Mouse (Mus musculus) forebrain, embryonic 10.5 days (tissue): ENCODE data around the gene Cbx4. TPM values are rescaled to one million over a fixed set of nuclear protein-coding genes. Genes with fewer than 3 reads are reported as not detected.
A peak's percentile ranks its signal among the peaks of the same experiment; 100 is the strongest.

ENCODE experiments used
- DNase-seq: peaks from one replicate; pipeline ENCODE4 v3.0.0-alpha.2; 2017; ENCODE audit warnings: low spot score; ENCODE audit errors: extremely low spot score
- H3K27ac ChIP-seq: fragments of 300-500 bp; sonication (generic); 2 replicates; pipeline ENCODE4 v1.5.1; 2016; ENCODE audit warnings: mild to moderate bottlenecking
- H3K27me3 ChIP-seq: fragments of 300-500 bp; sonication (generic); 2 replicates; pipeline ENCODE4 v1.6.1; 2016; ENCODE audit warnings: mild to moderate bottlenecking; ENCODE audit not compliant: poor library complexity, severe bottlenecking
- H3K36me3 ChIP-seq: fragments of 300-500 bp; sonication (generic); replicated peaks from 2 replicates; pipeline ENCODE4 v1.6.1; 2016; ENCODE audit warnings: mild to moderate bottlenecking, moderate library complexity
- H3K4me1 ChIP-seq: fragments of 300-500 bp; sonication (generic); 2 replicates; pipeline ENCODE4 v1.6.1; 2016
- H3K4me3 ChIP-seq: fragments of 300-500 bp; sonication (generic); 2 replicates; pipeline ENCODE4 v1.5.1; 2016; ENCODE audit warnings: mild to moderate bottlenecking, moderate library complexity
- H3K9me3 ChIP-seq: fragments of 300-500 bp; sonication (generic); 2 replicates; pipeline ENCODE4 v1.6.1; 2016; ENCODE audit warnings: mild to moderate bottlenecking, moderate library complexity
- WGBS: fragments of 180-500 bp; shearing (Covaris S2); methylation state at CpG from one replicate; pipeline ENCODE4 v1.1.7; 2016; 5-methylcytosine and 5-hydroxymethylcytosine counted together
- polyA plus RNA-seq: library from polyadenylated mRNA; unstranded; fragments of >200 nt; fragmentation: Nextera tagmentation; extraction: Ambion mirVana; gene quantifications from 2 replicates; pipeline ENCODE4 v1.2.1, GENCODE M21; 2016

The Cbx4 gene
- polyA plus RNA-seq, 1 experiment from 2014 or later = 3.3 TPM

DNA sequence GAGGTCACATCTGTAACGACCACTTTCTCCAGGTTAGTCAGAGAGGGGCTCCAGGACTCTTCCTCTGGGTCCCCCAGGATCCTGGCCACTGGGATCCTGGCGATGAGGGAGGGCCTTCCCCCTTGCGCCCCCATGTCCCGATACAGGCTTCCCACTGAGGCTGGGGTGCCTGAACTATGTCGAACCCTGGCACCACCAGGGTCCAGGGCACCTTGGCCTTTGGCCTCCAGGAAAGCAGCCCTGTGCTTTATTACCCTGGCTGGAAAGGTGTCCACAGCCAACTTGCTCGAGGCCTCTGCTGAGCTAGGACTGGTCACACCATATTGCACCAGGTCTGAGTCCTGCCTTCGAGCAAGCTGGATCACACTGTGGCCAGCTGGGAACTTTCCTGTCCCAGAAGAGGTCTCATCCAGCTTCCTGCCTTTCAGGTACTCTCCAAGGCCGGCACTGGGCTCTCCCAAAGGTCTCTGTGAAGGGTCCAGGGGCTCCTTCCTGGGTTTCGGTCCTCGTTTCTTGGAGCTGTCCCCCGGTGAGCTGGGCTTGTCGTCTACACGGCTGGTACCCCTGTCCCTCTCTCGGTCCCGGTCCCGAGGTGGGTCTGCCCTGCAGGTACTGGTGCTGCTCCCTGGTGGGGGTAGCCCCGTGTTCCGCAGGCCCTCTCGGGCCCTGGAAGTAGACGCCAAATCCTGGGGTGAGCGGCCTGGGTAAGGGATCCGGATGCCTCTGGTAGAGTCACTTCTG lies 47.1 kb downstream of the Cbx4 start:
- peaks cover 92% of the 10 kb centered on the region for H3K27me3 ChIP-seq
- peaks cover 99% of the 10 kb centered on the region for H3K4me1 ChIP-seq
- H3K36me3 ChIP-seq = peaks cover 10% of the 10 kb centered on the region
- H3K9me3 ChIP-seq = no peaks in the 10 kb centered on the region
- peak; percentile 23 for DNase-seq
- H3K27ac ChIP-seq = no peak overlapping the region
- WGBS = 17% methylated on average over 22 of the region's 22 CpGs
- H3K4me3 ChIP-seq = peak overlapping the region; percentile 70

DNA sequence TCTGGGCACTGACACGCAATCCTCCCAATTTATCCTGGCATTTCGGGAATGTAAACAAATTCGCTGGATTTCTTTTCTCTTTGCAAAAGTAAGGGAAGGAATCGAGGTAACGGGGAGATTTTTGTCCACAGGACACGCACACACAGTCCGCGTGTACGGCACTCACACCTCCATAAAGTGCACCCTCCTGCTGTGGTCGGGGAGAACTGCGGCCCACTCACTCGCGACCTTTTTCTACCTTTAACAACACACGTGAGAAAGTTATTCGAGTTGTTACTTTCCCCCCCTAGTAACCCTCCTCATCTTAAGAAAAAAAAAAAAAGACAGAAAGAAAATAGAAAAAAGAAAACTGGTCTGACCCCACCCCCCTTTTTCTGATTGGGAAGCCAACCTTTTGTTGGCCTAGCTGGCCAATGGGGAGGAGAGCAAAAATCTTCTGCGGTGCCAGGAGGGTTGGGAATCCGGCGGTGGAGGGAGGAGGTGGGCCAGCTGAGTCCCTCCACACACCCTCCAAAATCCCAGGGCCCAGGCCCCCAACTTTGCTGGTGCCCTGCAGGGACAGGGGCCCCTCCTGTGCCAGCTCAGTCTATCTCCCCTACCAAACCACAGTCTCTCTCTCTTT lies 48.1 kb downstream of the Cbx4 start:
- no peaks in the 10 kb centered on the region for H3K9me3 ChIP-seq
- peaks cover 10% of the 10 kb centered on the region for H3K36me3 ChIP-seq
- WGBS = under 1% methylated on average over 18 of the region's 18 CpGs
- peaks cover 92% of the 10 kb centered on the region for H3K4me1 ChIP-seq
- peaks cover 92% of the 10 kb centered on the region for H3K27me3 ChIP-seq
- peak overlapping the region; percentile 70 for H3K4me3 ChIP-seq
- peak; percentile 51 for DNase-seq
- no peak overlapping the region for H3K27ac ChIP-seq

DNA sequence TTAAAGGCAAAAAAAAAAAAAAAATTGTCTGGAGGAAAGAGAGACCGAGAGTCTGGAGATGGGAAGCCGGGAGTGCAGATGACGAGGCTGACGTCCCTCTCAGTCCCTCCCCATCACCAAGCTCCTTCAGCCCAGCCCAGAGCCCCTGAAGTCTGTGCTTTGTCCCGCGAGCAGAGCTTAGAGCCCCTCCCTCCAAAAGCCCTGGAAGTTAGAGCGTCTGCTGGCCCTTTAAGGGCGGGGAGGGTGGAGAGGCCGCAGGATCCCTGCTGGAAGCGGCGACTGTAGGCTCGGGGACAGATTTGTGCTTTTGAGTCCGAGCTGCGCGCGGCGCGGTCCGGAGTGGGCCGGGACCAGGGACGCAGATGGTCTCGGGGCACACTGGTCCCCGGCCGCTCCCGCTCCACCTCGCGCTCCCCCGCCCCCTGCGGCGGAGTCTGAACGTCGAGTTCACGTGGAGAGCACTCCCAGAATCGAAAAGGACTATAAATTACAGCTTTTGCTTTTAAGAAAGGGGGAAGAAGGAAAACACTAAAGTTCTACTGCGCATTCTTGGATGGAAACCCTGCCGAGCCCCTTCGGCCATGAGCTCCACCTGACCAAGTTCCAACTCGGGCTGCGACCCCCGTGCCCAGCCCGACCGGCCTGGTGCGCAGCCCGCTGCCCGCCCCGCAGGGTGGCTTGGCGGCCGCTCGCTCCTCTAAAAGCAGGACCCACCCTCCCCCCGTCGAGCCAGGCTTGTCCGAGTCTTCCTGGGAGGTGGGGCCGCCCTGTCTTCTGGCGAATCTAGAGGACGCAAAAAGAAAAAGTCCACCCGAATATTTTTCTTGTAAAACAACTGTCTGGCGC lies 48.9 kb downstream of the Cbx4 start:
- DNase-seq = peak; percentile 61
- peaks cover 89% of the 10 kb centered on the region for H3K27me3 ChIP-seq
- peak overlapping the region; percentile 69 for H3K27ac ChIP-seq
- H3K36me3 ChIP-seq = peaks cover 11% of the 10 kb centered on the region
- H3K4me1 ChIP-seq = peaks cover 84% of the 10 kb centered on the region
- H3K9me3 ChIP-seq = no peaks in the 10 kb centered on the region
- H3K4me3 ChIP-seq = peak overlapping the region; percentile 70
- WGBS = under 1% methylated on average over 57 of the region's 57 CpGs

DNA sequence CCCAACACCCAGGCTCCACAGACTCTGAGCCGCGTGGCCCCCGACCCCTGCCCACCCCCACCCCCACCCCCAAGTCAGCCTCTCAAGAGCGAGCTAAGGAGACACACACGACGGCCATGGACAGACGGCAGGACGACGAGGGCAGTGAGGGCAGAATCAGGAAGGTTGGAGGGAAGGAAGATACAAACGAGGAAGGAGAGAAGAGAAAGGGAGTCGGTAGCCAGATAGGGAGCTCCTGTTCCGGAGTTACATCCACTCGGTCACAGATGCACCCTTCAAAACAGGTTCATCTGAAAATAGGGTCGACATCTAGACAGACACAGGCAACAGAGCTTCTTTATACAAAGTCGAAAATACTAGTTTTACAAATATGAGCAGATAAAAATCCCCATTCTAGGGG lies 49.6 kb downstream of the Cbx4 start:
- under 1% methylated on average over 15 of the region's 15 CpGs for WGBS
- Histone ChIP-seq H3K27me3 (peaks cover 82% of the 10 kb centered on the region), H3K9me3 (no peaks in the 10 kb centered on the region), H3K36me3 (peaks cover 18% of the 10 kb centered on the region), H3K4me3 (peak overlapping the region; percentile 70), H3K27ac (no peak overlapping the region), H3K4me1 (peaks cover 77% of the 10 kb centered on the region)
- DNase-seq = no peak

DNA sequence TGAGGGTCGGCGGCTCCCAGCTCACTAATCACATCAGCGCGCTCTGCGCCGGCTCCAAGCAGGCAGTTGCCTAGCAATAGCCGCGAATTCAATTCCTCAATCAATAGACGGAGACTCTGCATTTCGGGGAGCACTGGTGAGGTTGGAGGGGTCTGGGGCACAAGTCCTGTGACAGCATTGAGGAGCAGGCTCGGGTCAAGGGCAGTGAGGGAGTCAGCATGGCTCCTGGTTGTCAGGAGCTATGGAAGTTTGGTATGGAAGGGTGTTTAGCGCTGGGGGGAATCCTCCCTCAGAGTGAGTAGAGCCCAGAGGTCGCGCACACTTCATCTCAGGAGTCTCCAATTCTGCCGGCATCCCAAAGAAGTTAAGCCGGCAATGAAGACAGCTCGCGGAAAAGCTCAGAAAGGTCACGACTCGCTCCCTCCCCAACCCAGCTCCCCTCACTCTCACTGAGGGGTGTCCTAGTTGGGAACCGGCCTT lies 50.3 kb downstream of the Cbx4 start:
- H3K4me3 ChIP-seq = peak overlapping the region; percentile 33
- peaks cover 24% of the 10 kb centered on the region for H3K36me3 ChIP-seq
- H3K4me1 ChIP-seq = peaks cover 70% of the 10 kb centered on the region
- peak; percentile 63 for DNase-seq
- H3K27me3 ChIP-seq = peaks cover 77% of the 10 kb centered on the region
- H3K9me3 ChIP-seq = no peaks in the 10 kb centered on the region
- no peak overlapping the region for H3K27ac ChIP-seq
- WGBS = under 1% methylated on average over 21 of the region's 21 CpGs

DNA sequence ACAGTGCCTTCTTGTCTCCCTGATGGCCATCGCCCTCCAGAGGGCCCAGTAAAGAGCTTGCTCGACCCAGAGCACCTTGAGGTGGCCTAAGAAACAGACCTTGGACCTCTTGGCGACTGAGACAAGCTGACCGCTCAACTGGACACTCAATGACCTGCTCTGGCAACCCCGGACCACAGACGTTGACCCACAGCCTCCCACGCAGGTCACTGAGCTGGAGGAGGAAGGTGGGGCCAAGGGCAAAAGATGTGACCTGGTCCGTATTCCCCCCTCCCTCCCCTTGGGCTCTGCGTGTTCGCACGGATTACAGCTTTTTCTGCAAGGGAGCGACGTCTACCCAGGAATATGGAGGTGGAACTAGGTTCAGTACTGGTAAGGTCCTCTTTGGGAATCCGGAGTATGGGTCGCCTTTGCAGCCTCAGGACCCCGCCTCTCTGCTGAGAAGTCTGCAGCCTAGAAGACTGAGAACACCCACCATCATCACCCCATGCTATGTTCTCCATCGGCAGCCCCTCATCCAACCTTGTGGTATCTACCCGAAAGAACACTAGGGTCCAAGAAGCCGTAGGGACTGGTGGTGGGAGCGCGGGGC lies 50.8 kb downstream of the Cbx4 start:
- Histone ChIP-seq H3K27me3 (peaks cover 77% of the 10 kb centered on the region), H3K9me3 (no peaks in the 10 kb centered on the region), H3K36me3 (peaks cover 29% of the 10 kb centered on the region), H3K4me1 (peaks cover 66% of the 10 kb centered on the region), H3K27ac (no peak overlapping the region), H3K4me3 (peak overlapping the region; percentile 33)
- no peak for DNase-seq
- 2% methylated on average over 21 of the region's 21 CpGs for WGBS

DNA sequence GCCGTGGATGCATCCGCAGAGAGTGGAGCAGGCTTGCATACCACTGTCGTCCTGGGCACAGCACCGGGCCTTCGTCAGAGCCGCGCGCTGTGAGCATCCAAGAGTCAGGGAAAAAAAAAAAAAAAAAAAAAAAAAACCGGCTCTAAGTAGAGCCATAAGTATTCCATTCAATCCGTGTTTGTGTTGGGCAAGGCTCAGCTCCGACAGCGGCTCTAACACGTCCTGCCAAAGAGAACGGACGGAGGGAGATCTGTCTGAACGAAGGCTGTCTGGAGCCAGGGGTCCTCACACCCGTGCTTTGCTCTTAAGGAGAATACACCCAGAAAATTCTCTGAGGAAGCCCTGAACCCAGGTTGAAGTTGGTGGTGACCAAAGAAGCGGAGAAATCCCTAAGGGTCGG lies 51.4 kb downstream of the Cbx4 start:
- Histone ChIP-seq H3K4me1 (peaks cover 66% of the 10 kb centered on the region), H3K27ac (no peak overlapping the region), H3K4me3 (peak overlapping the region; percentile 33), H3K9me3 (no peaks in the 10 kb centered on the region), H3K27me3 (peaks cover 72% of the 10 kb centered on the region), H3K36me3 (peaks cover 35% of the 10 kb centered on the region)
- no peak for DNase-seq
- under 1% methylated on average over 19 of the region's 19 CpGs for WGBS

DNA sequence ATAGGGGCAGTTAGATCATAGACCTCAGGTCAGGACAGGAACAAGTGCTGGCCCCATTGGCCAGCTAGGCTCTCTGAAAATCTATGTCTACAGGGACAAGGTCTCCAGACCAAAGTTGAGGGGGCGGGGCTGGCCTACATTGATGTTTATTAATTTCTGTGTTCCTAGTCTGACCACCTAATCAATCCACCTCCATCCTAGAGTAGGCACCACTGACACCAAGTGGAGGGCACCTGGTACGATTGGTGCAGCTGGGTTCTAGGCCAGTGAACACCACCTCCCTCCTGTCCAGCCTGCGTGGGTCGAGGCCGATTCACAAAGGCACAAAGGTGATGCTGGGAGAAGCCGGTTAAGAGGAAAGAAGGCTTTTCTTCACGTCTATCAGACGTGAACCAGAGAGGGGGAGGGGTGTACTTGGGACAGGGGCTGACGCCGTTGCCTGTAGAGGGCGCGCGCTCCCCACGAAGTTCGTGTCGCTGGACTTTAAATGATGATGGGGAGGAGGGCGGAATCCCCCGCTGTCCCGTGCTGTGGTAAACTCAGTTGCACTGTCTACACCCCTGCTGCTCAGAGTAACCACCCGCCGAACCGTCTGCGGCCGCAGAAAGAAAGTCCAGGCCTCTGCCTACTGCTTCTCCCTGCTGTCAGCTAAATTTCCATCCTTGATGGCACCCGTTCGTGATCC lies 52.0 kb downstream of the Cbx4 start:
- Histone ChIP-seq H3K4me3 (peak overlapping the region; percentile 33), H3K9me3 (no peaks in the 10 kb centered on the region), H3K27me3 (peaks cover 65% of the 10 kb centered on the region), H3K27ac (no peak overlapping the region; the same call in 1 of the 2 replicates), H3K4me1 (peaks cover 66% of the 10 kb centered on the region), H3K36me3 (peaks cover 37% of the 10 kb centered on the region)
- DNase-seq = peak; percentile 80
- WGBS = under 1% methylated on average over 26 of the region's 26 CpGs

Other genes starting within 250 kb of the Cbx4 start
- gene Rbfox3, start 174.6 kb downstream of the Cbx4 start, polyA plus RNA-seq = 2.0 and 2.6 TPM in 2 replicates
- not detected in 2 replicates for gene Enpp7, start 98.0 kb downstream of the Cbx4 start, polyA plus RNA-seq
- 115 and 127 TPM in 2 replicates for gene Cbx2, start 63.3 kb downstream of the Cbx4 start, polyA plus RNA-seq
- 9.5 and 11.3 TPM in 2 replicates for gene Cbx8, start 45.3 kb downstream of the Cbx4 start, polyA plus RNA-seq
- gene Tbc1d16, start 142.3 kb upstream of the Cbx4 start, polyA plus RNA-seq = 22.5 and 22.7 TPM in 2 replicates
- gene Ccdc40, start 142.4 kb upstream of the Cbx4 start, polyA plus RNA-seq = 23.1 and 23.6 TPM in 2 replicates
- gene Gaa, start 181.7 kb upstream of the Cbx4 start, polyA plus RNA-seq = 27.5 and 28.4 TPM in 2 replicates
- gene Eif4a3, start 213.9 kb upstream of the Cbx4 start, polyA plus RNA-seq = 511 and 516 TPM in 2 replicates
- 0.04 TPM in 1 of 2 replicates, not detected in the other for gene Card14, start 221.5 kb upstream of the Cbx4 start, polyA plus RNA-seq